Mouse (Mus musculus): ENCODE data around the gene Smug1. TPM values are rescaled to one million over a fixed set of nuclear protein-coding genes. Genes with fewer than 3 reads are reported as not detected.
A peak's percentile ranks its signal among the peaks of the same experiment; 100 is the strongest.

The Smug1 gene
- polyA plus RNA-seq, 1 experiment = 7.4 TPM

DNA sequence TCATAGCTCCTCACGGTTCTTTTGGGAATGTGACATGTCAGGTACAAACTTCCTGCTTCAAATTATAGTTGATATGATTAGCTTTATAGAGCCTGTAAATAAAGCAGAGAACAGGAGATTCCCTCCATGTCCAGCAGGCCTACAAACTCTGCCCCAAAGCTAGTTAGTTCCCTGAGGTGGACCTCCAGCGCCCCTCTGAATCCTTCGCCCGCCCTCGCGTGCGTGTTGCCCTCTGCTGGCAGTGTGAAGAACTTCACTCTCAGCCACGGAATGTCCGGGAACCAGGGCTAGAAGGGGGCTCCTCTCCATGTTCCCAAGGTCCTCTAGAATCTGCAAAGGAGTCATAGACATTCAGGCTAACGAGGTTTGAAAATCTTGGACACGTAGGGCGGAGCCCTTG, 11.2 kb upstream of the Smug1 start:
- Histone ChIP-seq H3K4me1 (ENCODE audit: control insufficient read depth, insufficient read depth, low read length) (no peaks in the 10 kb centered on the region), H3K27ac (ENCODE audit: insufficient read depth, low read depth, low read length) (no peak overlapping the region), H3K4me3 (ENCODE audit: insufficient read depth, low read length) (no peak overlapping the region)
- TF ChIP-seq CTCF (IDR thresholded peaks at IDR 0.05; ENCODE audit: low read depth, low read length) (peak; percentile 92), POLR2A (IDR thresholded peaks at IDR 0.05; ENCODE audit: borderline replicate concordance, low read depth, low read length) (no peak)

DNA sequence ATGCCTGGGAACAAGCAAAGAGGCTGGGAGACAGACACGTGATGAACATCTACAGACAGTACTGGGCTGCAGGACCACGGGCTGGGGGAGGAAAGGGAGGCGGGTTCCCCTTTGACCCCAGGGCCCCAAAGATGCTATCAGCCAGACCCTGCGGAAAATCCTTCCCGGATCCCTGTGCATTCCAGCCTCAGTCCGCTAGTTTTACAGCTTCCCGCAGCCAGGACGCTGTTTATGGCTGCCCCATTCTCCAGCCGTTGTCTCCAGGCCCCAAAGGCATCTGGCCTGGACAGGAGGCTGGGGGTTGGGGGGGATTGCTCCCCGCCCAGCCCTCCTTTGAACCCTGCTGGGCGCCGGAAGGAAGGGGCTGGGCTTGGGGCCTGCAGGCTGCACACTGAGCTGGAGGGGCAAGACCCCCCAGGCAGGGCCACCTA, 10.7 kb upstream of the Smug1 start:
- H3K27ac ChIP-seq (ENCODE audit: insufficient read depth, low read depth, low read length) = no peak overlapping the region
- TF ChIP-seq POLR2A (IDR thresholded peaks at IDR 0.05; ENCODE audit: borderline replicate concordance, low read depth, low read length) (no peak), CTCF (IDR thresholded peaks at IDR 0.05; ENCODE audit: low read depth, low read length) (no peak)
- H3K4me3 ChIP-seq (ENCODE audit: insufficient read depth, low read length) = no peak overlapping the region
- no peaks in the 10 kb centered on the region for H3K4me1 ChIP-seq (ENCODE audit: control insufficient read depth, insufficient read depth, low read length)

DNA sequence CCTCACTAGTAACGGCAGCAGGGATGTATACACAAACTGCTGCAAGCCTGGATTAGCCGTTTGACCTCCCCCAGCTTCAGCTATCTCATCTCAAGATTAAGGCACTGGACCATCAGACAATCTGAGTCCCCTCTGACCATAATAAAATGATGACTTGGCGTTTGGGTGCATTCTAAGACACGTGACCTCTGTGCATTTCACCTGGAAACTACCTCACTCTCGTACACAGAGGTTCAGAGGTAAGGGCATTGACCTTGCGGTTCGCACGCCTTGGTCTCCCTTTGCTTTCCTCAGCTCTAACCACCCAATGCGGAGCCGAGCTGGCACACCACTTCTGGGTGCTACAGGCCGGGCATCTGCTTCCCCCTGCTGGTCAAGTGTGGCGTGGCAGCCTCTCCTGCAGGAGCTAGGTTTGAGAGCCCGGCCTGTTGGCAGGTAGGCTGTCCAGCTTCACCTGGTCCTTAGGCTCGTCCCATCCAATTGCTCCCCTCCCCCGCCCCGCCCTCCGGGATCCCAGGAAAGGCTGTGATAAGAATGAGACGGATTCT, 10.1 kb upstream of the Smug1 start:
- TF ChIP-seq POLR2A (IDR thresholded peaks at IDR 0.05; ENCODE audit: borderline replicate concordance, low read depth, low read length) (no peak), CTCF (IDR thresholded peaks at IDR 0.05; ENCODE audit: low read depth, low read length) (peak; percentile 82)
- Histone ChIP-seq H3K4me1 (ENCODE audit: control insufficient read depth, insufficient read depth, low read length) (no peaks in the 10 kb centered on the region), H3K4me3 (ENCODE audit: insufficient read depth, low read length) (no peak overlapping the region), H3K27ac (ENCODE audit: insufficient read depth, low read depth, low read length) (no peak overlapping the region)

DNA sequence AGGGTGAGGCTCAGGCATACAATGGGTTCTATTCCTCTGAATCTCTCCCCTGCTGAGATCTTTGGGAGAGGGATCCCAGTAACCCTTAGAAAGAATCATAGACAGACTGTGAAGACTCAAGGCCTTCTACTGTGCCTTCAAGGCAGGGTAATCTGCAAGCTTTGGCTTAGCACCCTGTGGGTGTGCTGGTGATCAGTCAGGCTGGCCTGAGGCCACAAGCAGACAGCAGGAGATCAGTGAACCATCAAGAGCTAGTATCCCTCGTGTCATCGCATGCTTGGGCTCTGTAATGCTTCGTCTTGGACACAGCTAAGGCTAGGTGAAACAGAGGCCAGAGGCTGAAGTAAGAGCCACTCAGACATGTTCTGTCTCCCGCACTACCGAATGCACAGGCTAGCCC, 6.4 kb upstream of the Smug1 start:
- no peaks in the 10 kb centered on the region; the same call in 1 of the 2 replicates for H3K4me1 ChIP-seq (ENCODE audit: control insufficient read depth, insufficient read depth, low read length)
- TF ChIP-seq CTCF (IDR thresholded peaks at IDR 0.05; ENCODE audit: low read depth, low read length) (no peak), POLR2A (IDR thresholded peaks at IDR 0.05; ENCODE audit: borderline replicate concordance, low read depth, low read length) (no peak)
- no peak overlapping the region for H3K27ac ChIP-seq (ENCODE audit: insufficient read depth, low read depth, low read length)
- no peak overlapping the region for H3K4me3 ChIP-seq (ENCODE audit: insufficient read depth, low read length)

DNA sequence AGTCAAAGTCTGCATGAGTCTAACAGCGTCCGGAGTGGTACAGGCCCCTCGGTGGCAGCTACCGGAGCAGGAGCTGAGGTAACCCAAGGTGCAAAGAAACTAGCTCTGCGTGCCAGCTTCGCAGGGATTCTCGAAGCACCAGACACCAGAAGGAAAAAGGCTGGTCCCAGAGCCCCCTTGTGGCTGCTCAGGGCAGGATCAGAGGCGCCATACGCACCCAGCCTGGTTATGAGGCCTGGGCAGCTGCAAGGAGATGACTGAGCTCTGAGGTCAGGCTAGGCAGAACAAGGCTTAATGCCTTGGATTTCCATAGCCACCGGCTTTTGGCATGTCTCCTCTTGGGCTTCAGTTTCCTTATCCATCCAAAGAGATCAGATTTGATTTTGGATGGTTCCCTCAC, 5.6 kb upstream of the Smug1 start:
- no peaks in the 10 kb centered on the region; the same call in 1 of the 2 replicates for H3K4me1 ChIP-seq (ENCODE audit: control insufficient read depth, insufficient read depth, low read length)
- TF ChIP-seq CTCF (IDR thresholded peaks at IDR 0.05; ENCODE audit: low read depth, low read length) (0 out of 2 replicates have a peak, but pooled peaks have one; percentile 15), POLR2A (IDR thresholded peaks at IDR 0.05; ENCODE audit: borderline replicate concordance, low read depth, low read length) (no peak)
- H3K27ac ChIP-seq (ENCODE audit: insufficient read depth, low read depth, low read length) = no peak overlapping the region
- H3K4me3 ChIP-seq (ENCODE audit: insufficient read depth, low read length) = no peak overlapping the region

DNA sequence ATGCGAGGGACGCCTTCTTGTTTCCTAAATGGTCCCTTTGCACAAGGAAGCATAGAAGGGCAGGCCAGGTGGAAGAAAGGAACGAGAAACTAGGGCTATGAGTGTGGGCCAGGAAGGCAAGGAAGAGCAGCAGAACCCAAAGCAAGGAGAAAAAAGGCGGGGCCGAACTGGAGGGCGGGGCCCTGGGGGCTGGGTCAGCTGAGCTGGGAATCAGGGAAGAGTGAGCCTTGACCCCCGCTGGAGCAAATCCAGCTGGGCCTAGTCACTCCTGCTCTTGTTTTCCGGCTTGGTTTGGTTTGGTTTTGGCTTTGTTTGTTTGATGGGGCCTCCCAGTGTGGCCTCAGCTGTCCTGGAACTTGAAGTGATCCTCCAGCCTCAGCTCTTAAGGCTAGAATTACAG, 4.4 kb upstream of the Smug1 start:
- no peak overlapping the region for H3K27ac ChIP-seq (ENCODE audit: insufficient read depth, low read depth, low read length)
- no peak overlapping the region for H3K4me3 ChIP-seq (ENCODE audit: insufficient read depth, low read length)
- H3K4me1 ChIP-seq (ENCODE audit: control insufficient read depth, insufficient read depth, low read length) = no peaks in the 10 kb centered on the region; the same call in 1 of the 2 replicates
- no peak for TF ChIP-seq CTCF (IDR thresholded peaks at IDR 0.05; ENCODE audit: low read depth, low read length)
- no peak for TF ChIP-seq POLR2A (IDR thresholded peaks at IDR 0.05; ENCODE audit: borderline replicate concordance, low read depth, low read length)

DNA sequence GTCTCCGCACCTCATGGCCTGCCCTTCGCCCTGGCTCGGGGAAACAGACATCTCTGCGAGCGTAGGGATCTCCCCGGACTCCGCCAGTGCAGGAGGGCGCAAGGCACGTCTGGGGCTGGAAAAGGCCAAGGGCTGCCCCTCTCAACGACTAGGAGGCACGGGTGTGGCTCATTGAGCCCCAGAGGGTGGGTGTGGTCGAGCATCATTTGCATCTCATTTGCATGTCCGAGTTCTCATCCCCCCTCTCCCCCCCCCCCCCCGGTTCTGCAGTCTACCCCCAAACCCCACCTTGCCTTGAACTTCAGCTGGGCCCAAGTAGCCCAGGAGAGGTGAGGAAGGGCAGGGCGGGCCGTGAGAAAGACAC, 3.4 kb upstream of the Smug1 start:
- H3K4me1 ChIP-seq (ENCODE audit: control insufficient read depth, insufficient read depth, low read length) = peaks cover under 1% of the 10 kb centered on the region; the same call in 1 of the 2 replicates
- TF ChIP-seq CTCF (IDR thresholded peaks at IDR 0.05; ENCODE audit: low read depth, low read length) = no peak
- TF ChIP-seq POLR2A (IDR thresholded peaks at IDR 0.05; ENCODE audit: borderline replicate concordance, low read depth, low read length) = no peak
- no peak overlapping the region for H3K4me3 ChIP-seq (ENCODE audit: insufficient read depth, low read length)
- no peak overlapping the region for H3K27ac ChIP-seq (ENCODE audit: insufficient read depth, low read depth, low read length)

DNA sequence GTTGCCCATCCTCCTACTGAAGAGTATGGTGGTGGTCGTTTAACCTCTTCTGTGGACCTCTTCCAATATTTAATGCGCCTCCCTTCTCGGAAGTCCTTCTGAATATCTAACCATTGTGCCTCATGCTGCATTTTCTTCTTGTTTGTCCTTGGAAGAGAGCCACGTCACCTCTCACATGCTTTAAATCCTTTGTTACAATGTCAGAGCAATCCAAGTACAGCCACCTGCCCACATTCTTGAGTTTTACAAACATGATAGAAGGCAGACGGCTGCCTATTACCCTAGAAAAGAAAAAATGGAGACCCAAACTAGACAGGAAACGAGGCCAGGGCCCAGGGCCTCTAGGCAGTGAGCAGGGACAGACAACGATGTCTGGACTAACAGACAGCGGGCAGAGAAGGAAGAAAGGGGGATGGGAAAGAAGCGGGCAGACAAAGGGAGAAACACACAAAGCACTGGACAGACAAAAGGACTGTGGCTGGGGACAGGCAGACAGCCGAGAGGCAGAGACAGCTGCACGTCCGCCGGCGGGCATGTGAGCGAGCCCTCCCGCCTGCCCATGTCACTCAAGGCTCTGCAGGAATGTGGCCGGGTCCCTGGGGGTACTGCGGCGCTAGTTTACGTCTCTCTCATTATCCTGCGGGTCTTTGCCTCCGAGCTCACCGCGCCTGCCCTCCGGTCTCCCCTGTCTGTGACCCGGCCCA, 2.9 kb upstream of the Smug1 start:
- Histone ChIP-seq H3K4me3 (ENCODE audit: insufficient read depth, low read length) (peak overlapping the region; percentile 27; the same call in 1 of the 2 replicates), H3K4me1 (ENCODE audit: control insufficient read depth, insufficient read depth, low read length) (peaks cover 5% of the 10 kb centered on the region; the same call in 1 of the 2 replicates), H3K27ac (ENCODE audit: insufficient read depth, low read depth, low read length) (no peak overlapping the region)
- no peak for TF ChIP-seq POLR2A (IDR thresholded peaks at IDR 0.05; ENCODE audit: borderline replicate concordance, low read depth, low read length)
- TF ChIP-seq CTCF (IDR thresholded peaks at IDR 0.05; ENCODE audit: low read depth, low read length) = no peak

DNA sequence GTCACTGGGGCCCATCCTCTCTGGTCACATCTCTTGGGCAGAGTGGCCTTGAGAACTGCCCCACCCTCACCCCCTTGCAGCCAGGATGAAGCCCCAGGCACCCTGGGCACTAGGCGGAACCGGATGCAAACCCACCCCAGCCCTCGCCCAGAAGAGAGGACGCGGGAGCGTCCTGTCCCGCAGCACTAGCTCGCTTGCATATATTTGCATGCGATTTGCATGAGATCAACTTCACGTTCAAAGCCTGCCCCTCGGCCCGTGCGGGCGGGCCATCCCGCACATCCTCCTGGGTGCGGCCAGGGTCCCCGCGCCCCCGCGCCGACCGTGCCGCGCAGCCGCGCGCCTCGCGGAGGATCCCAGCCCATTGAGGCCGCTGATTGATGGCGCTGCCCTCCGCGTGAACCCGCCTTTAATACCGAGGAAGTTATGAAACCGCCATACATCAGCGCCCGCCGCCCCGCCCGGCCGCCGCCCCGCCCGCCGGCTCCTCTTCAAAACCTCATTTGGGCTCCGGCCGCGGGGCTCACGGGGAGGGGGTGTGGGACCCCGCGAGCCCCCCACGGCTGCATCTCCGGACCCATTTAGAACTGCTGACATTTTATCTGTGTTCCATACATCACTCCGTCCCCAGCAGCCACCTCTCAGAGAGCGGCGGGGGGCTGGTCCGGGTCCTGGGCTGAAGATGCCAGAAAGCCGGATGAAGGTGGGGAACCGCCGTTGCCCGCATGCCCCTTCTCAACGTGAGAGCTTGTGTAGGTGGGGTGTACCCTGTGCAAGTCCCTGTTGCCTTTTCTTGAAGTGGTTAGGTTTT, 2.1 kb upstream of the Smug1 start:
- Histone ChIP-seq H3K4me3 (ENCODE audit: insufficient read depth, low read length) (peak overlapping the region; percentile 62), H3K27ac (ENCODE audit: insufficient read depth, low read depth, low read length) (no peak overlapping the region), H3K4me1 (ENCODE audit: control insufficient read depth, insufficient read depth, low read length) (peaks cover 5% of the 10 kb centered on the region; the same call in 1 of the 2 replicates)
- TF ChIP-seq CTCF (IDR thresholded peaks at IDR 0.05; ENCODE audit: low read depth, low read length) (no peak), POLR2A (IDR thresholded peaks at IDR 0.05; ENCODE audit: borderline replicate concordance, low read depth, low read length) (no peak)

DNA sequence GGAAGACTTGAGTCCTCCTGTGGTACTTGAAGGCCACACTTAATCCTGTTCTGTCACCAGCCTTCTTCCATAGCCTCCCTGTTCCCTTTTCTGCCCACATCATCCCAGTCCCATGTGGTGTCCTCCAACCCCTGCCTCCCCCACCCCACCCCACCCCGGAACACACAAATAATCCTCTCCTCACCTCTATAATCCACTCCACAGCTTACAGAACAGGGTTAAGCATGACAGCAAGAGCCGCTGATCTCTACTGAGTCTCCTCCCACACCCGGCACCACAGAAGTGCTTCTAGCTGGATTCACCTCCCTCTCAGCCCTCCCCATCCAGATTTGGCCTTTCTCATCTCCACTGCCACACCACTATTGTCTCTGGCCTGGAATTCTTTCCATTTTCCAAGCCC, 894 bp upstream of the Smug1 start:
- TF ChIP-seq CTCF (IDR thresholded peaks at IDR 0.05; ENCODE audit: low read depth, low read length) (no peak), POLR2A (IDR thresholded peaks at IDR 0.05; ENCODE audit: borderline replicate concordance, low read depth, low read length) (no peak)
- no peak overlapping the region for H3K27ac ChIP-seq (ENCODE audit: insufficient read depth, low read depth, low read length)
- H3K4me1 ChIP-seq (ENCODE audit: control insufficient read depth, insufficient read depth, low read length) = peaks cover 10% of the 10 kb centered on the region
- H3K4me3 ChIP-seq (ENCODE audit: insufficient read depth, low read length) = no peak overlapping the region
